Mouse (Mus musculus) thymus, postnatal 25 days (tissue): ENCODE data around the gene AA467197.

Experiments used
- DNase-seq: peaks from one replicate; pipeline ENCODE4 v3.0.0; 2022

The AA467197 gene

GRCm38 (mm10) chr2:122638673-122639072 is 1.9 kb downstream of the AA467197 start:
- no peak for DNase-seq

GRCm38 (mm10) chr2:122652096-122653084 is 15.6 kb downstream of the AA467197 start:
- peak; percentile 86 for DNase-seq

GRCm38 (mm10) chr2:122656052-122656451 is 19.3 kb downstream of the AA467197 start:
- DNase-seq, result no peak

- DNase-seq, result no peak
These were observed 20.0 kb downstream of the AA467197 start for GRCm38 (mm10) chr2:122656767-122657166.

- DNase-seq, result no peak
These were observed 21.1 kb downstream of the AA467197 start for GRCm38 (mm10) chr2:122657707-122658524.

- peak; percentile 32 for DNase-seq
These were observed 23.0 kb downstream of the AA467197 start for GRCm38 (mm10) chr2:122659825-122660224.

- no peak for DNase-seq
These were observed 28.6 kb downstream of the AA467197 start for GRCm38 (mm10) chr2:122665253-122665972.

- peak; percentile 69 for DNase-seq
These were observed 29.4 kb downstream of the AA467197 start for GRCm38 (mm10) chr2:122665973-122666875.

- peak; percentile 61 for DNase-seq
These were observed 31.1 kb downstream of the AA467197 start for GRCm38 (mm10) chr2:122667856-122668255.

- DNase-seq, result no peak
These were observed 34.9 kb downstream of the AA467197 start for GRCm38 (mm10) chr2:122671714-122672113.

GRCm38 (mm10) chr2:122672841-122673240 is 36.1 kb downstream of the AA467197 start:
- peak; percentile 41 for DNase-seq

- DNase-seq, result no peak
These were observed 38.3 kb downstream of the AA467197 start for GRCm38 (mm10) chr2:122675126-122675525.

- no peak for DNase-seq
These were observed 44.8 kb downstream of the AA467197 start for GRCm38 (mm10) chr2:122681379-122682137.

GRCm38 (mm10) chr2:122682520-122682919 is 45.7 kb downstream of the AA467197 start:
- no peak for DNase-seq

GRCm38 (mm10) chr2:122683641-122684040 is 46.9 kb downstream of the AA467197 start:
- no peak for DNase-seq

- no peak for DNase-seq
These were observed 49.9 kb downstream of the AA467197 start for GRCm38 (mm10) chr2:122686665-122687064.
